Mouse (Mus musculus): ENCODE measurements around the gene Pnkd.

DNA sequence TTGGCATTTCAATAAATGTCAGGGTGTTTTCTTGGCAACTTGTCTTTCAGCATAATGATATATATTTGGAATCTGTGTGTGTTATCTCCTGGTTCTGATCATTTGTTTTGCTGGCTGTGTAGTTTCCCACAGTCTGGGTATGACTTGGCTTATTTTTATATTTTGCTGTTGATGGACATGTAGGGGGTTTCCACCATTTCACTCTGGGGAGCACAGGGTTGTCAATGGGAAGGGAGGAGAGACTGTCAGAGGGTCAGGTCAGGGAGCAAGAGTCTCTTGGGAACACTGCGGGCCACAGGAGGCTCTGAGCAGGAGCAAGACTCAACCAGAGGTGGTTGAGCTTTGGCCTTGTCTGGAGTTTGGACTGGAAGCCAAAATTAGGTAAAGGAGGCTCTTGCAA lies 57.6 kb downstream of the Pnkd start:
- no peak for TF ChIP-seq ZC3H11A (IDR thresholded peaks at IDR 0.05; ENCODE audit: low read depth, low read length)
- TF ChIP-seq EP300 (IDR thresholded peaks at IDR 0.05; ENCODE audit: low read length), result peak; percentile 94
